Mouse (Mus musculus) midbrain, embryonic 11.5 days (tissue): Measurements from ENCODE around the gene Tekt3. TPM values are rescaled to one million over a fixed set of nuclear protein-coding genes. Genes with fewer than 3 reads are reported as not detected.

Experiments
- ATAC-seq: fragments of 200-750 bp; cut with Nextera tagmentation; 2 replicates; pipeline ENCODE4 v1.8.0; 2017; ENCODE audit warnings: moderate TSS enrichment, moderate library complexity; ENCODE audit not compliant: low FRiP score
- DNase-seq: peaks from one replicate; pipeline ENCODE4 v3.0.0; 2015; ENCODE audit warnings: low spot score; ENCODE audit errors: missing footprints
- H3K27ac ChIP-seq: fragments of 300-500 bp; sonication (generic); 2 replicates; pipeline ENCODE4 v1.5.1; 2014; ENCODE audit warnings: low read depth, low read length
- H3K27me3 ChIP-seq: fragments of 300-500 bp; sonication (generic); 2 replicates; pipeline ENCODE4 v1.6.1; 2014; ENCODE audit warnings: mild to moderate bottlenecking, low read length, moderate library complexity, mixed read lengths; ENCODE audit not compliant: control insufficient read depth, insufficient read depth
- H3K36me3 ChIP-seq: fragments of 300-500 bp; sonication (generic); 2 replicates; pipeline ENCODE4 v1.6.1; 2014; ENCODE audit warnings: mild to moderate bottlenecking, low read length, moderate library complexity, mixed read lengths; ENCODE audit not compliant: control insufficient read depth, insufficient read depth
- H3K4me1 ChIP-seq: fragments of 300-500 bp; sonication (generic); 2 replicates; pipeline ENCODE4 v1.6.1; 2014; ENCODE audit warnings: low read length; ENCODE audit not compliant: control insufficient read depth, insufficient read depth
- H3K4me2 ChIP-seq: fragments of 300-500 bp; sonication (generic); 2 replicates; pipeline ENCODE4 v1.6.1; 2014; ENCODE audit warnings: mild to moderate bottlenecking, moderate library complexity
- H3K4me3 ChIP-seq: fragments of 300-500 bp; sonication (generic); 2 replicates; pipeline ENCODE4 v1.5.1; 2014; ENCODE audit warnings: low read depth, low read length
- H3K9ac ChIP-seq: fragments of 300-500 bp; sonication (generic); 2 replicates; pipeline ENCODE4 v1.6.1; 2014; ENCODE audit warnings: low read length
- H3K9me3 ChIP-seq: fragments of 300-500 bp; sonication (generic); 2 replicates; pipeline ENCODE4 v1.6.1; 2016; ENCODE audit warnings: low read length; ENCODE audit not compliant: control insufficient read depth
- WGBS: fragments of 180-500 bp; shearing (Covaris S2); extraction: QIAGEN DNeasy Blood & Tissue Kit; methylation state at CpG from one replicate; pipeline ENCODE4 v1.1.7; 2014; 5-methylcytosine and 5-hydroxymethylcytosine counted together
- polyA plus RNA-seq: library from polyadenylated mRNA; unstranded; fragments of >200 nt; fragmentation: Nextera tagmentation; extraction: Ambion mirVana; gene quantifications from 2 replicates; pipeline ENCODE4 v1.2.1, GENCODE M21; 2014

The Tekt3 gene
- polyA plus RNA-seq, 1 experiment from 2014 or later: not detected

DNA sequence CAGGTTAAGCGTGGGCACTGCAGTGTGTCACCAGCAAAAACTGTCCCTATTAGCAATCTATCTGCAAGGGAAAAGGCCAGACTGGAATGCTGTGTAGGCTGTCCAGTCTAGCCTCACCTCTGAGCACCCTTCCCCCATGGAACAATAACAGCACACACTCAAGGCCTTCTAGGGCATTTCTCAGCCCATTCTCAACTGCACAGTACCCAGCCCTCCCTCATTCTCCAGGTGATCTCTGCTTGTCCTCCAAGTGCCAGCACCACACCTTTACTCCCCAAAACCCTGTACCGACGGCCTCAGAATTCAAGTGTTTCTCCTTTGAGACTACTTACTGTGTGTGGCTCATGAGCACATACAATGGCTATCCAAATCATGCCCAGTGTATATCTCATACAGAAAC is 33.3 kb upstream of the Tekt3 start:
- WGBS: 89% methylated on average over 3 of the region's 3 CpGs
- no peak overlapping the region for H3K4me2 ChIP-seq
- no peak for DNase-seq

DNA sequence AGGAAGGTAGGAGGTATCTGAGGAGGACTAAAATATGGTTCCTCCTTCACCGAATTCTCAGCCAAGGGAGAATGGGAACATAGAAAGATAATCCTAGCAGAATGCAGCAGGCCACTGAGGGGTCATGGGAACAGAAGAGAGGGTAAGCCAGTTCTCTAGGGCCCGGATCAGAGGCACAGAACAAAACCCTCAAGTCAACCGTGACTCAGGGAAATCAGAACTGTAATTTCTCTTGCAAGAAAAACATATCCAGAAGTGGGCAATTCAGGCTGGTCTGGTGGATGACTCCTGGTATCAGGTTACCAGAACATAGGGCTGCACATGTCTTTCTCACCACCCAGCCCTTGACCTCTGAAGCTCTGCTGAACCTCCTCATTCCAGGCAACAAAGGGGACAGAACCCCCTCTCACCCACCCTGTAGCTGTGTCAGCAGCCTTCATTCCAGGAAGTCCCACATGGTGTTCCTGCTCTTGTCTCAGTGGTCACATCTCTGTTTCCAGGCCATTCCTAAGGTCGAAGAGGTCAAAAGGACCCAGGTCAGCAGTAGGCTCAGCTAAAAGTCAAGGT is 32.2 kb upstream of the Tekt3 start:
- Histone ChIP-seq H3K27ac (no peak overlapping the region), H3K36me3 (no peaks in the 10 kb centered on the region), H3K9me3 (no peaks in the 10 kb centered on the region), H3K4me2 (no peak overlapping the region), H3K9ac (no peak overlapping the region), H3K27me3 (no peaks in the 10 kb centered on the region), H3K4me1 (peaks cover 2% of the 10 kb centered on the region; the same call in 1 of the 2 replicates), H3K4me3 (no peak overlapping the region)
- DNase-seq (no peak), ATAC-seq (no peak)
- 47% methylated on average over 4 of the region's 4 CpGs for WGBS

More for the DNA sequence above, 33.3 kb upstream of the Tekt3 start:
- H3K27ac ChIP-seq: no peak overlapping the region
- H3K9me3 ChIP-seq: no peaks in the 10 kb centered on the region
- no peak overlapping the region for H3K9ac ChIP-seq
- H3K36me3 ChIP-seq: no peaks in the 10 kb centered on the region
- H3K4me1 ChIP-seq: peaks cover 2% of the 10 kb centered on the region; the same call in 1 of the 2 replicates
- no peaks in the 10 kb centered on the region for H3K27me3 ChIP-seq
- H3K4me3 ChIP-seq: no peak overlapping the region
- ATAC-seq: no peak

GRCm38 (mm10) chr11:63029721-63030120 is 31.7 kb upstream of the Tekt3 start:
- H3K27me3 ChIP-seq: no peaks in the 10 kb centered on the region
- WGBS: 88% methylated on average over 6 of the region's 6 CpGs
- H3K9ac ChIP-seq: no peak overlapping the region
- H3K4me3 ChIP-seq: no peak overlapping the region
- H3K4me1 ChIP-seq: peaks cover 2% of the 10 kb centered on the region; the same call in 1 of the 2 replicates
- H3K4me2 ChIP-seq: no peak overlapping the region
- no peaks in the 10 kb centered on the region for H3K9me3 ChIP-seq
- ATAC-seq (no peak), DNase-seq (no peak)
- no peaks in the 10 kb centered on the region for H3K36me3 ChIP-seq
- no peak overlapping the region for H3K27ac ChIP-seq

DNA sequence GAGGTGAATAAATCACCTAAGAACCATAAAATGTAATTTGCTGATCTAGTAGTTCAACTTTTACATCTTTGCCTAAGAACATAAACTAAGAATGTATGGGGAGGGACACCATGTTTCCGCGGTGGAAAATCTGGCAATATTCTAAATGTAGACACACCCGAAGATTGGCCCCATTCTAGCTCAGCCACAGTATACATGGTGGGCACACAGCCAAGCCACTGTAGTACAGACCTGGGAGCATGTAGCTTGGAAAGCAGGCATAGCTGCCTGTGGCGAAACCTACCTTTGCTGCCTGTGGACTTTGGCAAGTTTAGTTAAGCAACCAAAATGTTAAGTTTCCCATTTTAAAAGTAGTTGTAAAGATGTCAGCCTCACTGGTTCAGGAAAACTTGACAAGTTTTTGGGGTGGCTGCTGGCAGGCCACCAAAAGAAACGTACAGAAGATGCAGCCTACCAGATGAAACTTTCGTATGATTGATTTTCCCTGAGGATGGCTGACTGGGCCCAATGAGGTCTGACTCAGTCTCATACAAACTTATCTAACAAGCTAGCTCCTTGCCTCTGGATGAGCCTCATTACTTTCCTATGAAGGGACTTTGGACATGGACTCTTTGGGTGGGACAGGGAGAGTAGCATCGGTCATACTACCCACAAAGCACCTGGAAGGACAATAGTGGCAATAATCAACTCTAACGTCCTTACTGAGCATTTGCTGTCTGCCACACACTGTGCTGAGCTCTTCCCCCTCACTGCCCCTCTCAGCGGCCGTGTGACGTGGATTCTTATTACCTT is 25.8 kb upstream of the Tekt3 start:
- WGBS: 86% methylated on average over 11 of the region's 11 CpGs
- H3K4me1 ChIP-seq: no peaks in the 10 kb centered on the region

DNA sequence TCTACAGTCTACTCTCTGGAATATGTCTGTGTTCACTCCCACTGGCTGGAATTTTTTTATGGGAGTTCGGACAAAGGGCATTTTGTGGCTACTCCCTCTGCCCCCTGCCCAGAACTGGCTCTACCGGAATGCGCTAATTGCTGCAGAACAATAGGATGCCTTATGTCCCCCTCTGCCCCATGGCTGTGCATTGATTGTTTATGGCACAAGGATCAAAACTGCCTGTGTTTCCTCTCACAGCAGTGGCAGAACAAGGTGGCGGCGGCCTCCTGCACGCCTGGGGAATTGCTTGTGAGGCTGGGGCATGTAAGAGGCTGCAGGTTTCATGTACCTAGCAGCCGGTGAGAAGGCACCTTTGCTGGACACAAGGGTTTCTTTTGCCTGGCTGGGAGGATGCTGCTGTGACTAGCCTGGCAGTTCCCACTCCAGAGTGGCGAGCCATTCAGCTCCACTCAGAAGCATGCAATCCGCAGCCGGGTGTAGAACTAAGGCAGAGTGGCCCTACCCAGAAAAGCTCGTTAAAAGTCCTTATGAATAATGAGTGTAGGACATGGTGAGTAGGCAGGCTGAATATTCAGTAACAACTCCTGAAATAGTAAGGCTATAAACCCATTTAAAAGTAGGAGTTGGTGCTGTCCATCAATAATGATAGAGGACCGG is 21.3 kb upstream of the Tekt3 start:
- Histone ChIP-seq H3K4me1 (no peaks in the 10 kb centered on the region), H3K36me3 (no peaks in the 10 kb centered on the region), H3K27me3 (no peaks in the 10 kb centered on the region), H3K27ac (no peak overlapping the region), H3K9ac (no peak overlapping the region), H3K9me3 (no peaks in the 10 kb centered on the region), H3K4me2 (no peak overlapping the region), H3K4me3 (no peak overlapping the region)
- ATAC-seq (no peak), DNase-seq (no peak)
- WGBS: 74% methylated on average over 12 of the region's 12 CpGs

More for the DNA sequence above, 25.8 kb upstream of the Tekt3 start:
- Histone ChIP-seq H3K27ac (no peak overlapping the region), H3K27me3 (no peaks in the 10 kb centered on the region), H3K4me3 (no peak overlapping the region), H3K36me3 (no peaks in the 10 kb centered on the region), H3K4me2 (no peak overlapping the region), H3K9me3 (no peaks in the 10 kb centered on the region), H3K9ac (no peak overlapping the region)
- DNase-seq (no peak), ATAC-seq (no peak)

DNA sequence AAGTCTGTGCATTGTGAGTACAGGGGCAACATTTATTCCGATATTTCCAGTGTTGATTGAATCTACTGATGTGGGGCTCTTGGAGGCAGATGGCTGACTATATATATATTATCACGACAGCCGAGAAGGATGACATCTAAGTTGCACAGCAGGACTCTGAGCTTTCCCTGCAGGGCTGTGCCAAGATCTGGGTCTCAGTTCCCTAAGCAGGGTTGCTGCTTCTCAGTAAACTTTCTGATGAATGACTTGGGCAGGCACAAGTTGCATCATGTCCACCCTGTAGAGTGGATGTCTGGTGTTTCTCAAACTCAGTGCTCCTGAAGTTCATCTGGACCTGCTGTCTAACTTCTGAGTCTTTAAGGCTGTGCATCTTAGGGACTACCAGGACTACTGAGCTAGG is 15.7 kb upstream of the Tekt3 start:
- Histone ChIP-seq H3K9ac (no peak overlapping the region), H3K27ac (no peak overlapping the region), H3K36me3 (no peaks in the 10 kb centered on the region), H3K27me3 (no peaks in the 10 kb centered on the region), H3K9me3 (no peaks in the 10 kb centered on the region), H3K4me2 (no peak overlapping the region), H3K4me1 (no peaks in the 10 kb centered on the region), H3K4me3 (no peak overlapping the region)
- DNase-seq (no peak), ATAC-seq (no peak)
- 88% methylated on average over 3 of the region's 3 CpGs for WGBS

DNA sequence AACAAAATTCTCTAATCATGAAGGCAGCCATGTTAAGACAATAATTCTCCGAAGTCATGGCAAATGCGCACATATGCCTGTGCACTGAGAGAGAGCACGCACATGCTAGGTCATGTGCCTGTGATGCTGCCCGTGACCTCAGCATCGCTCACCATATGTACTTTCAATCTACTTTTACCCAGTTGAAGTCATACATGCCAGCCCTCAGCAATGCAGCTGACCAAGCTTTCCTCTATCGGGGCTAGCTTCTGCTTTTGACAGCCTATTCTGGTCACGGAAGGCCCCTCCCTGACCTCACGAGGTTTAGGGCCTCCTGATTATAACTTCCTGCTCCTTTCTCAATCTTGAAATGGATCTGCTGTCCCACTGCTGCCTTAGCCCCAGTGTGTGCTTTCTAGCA is 15.1 kb upstream of the Tekt3 start:
- Histone ChIP-seq H3K9ac (no peak overlapping the region), H3K36me3 (no peaks in the 10 kb centered on the region), H3K9me3 (no peaks in the 10 kb centered on the region), H3K4me1 (no peaks in the 10 kb centered on the region), H3K27ac (no peak overlapping the region), H3K4me3 (no peak overlapping the region), H3K27me3 (no peaks in the 10 kb centered on the region), H3K4me2 (no peak overlapping the region)
- DNase-seq: no peak
- 88% methylated on average over 8 of the region's 8 CpGs for WGBS
- ATAC-seq: no peak

DNA sequence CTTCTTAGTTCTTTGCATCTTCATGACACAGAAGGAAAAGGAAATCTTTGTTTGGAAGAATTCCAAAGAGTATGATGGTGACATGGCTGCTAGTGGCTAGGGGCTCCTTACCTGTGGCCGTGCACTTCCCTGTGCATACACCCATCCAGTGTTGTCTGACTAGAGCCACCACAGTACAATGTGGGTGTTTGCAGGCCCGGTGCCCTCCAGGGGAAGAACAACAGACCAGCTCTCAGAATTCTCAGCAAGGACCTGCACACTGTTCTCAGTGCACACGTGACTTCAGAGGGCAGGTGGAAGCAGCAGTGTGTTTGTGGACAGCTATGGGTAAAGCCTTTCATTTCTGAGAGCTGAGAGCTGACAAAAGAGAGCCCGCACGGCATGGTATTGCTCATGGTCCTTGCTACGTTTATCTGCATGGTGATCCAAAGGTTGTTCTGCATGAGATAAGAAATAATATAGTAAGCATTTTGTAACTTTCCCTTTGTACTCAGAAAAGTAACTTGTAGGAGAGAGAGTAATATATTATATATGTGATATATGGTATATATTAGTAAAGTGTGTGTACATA is 11.0 kb upstream of the Tekt3 start:
- Histone ChIP-seq H3K4me3 (no peak overlapping the region), H3K9ac (no peak overlapping the region), H3K4me1 (no peaks in the 10 kb centered on the region), H3K9me3 (no peaks in the 10 kb centered on the region), H3K27ac (no peak overlapping the region), H3K36me3 (no peaks in the 10 kb centered on the region), H3K27me3 (no peaks in the 10 kb centered on the region), H3K4me2 (no peak overlapping the region)
- no peak for ATAC-seq
- WGBS: 87% methylated on average over 6 of the region's 6 CpGs
- no peak for DNase-seq

GRCm38 (mm10) chr11:63051041-63051440 is 10.4 kb upstream of the Tekt3 start:
- WGBS: 92% methylated on average over 7 of the region's 7 CpGs
- H3K4me3 ChIP-seq: no peak overlapping the region
- no peak for DNase-seq
- H3K9ac ChIP-seq: no peak overlapping the region
- no peaks in the 10 kb centered on the region for H3K4me1 ChIP-seq
- H3K27ac ChIP-seq: no peak overlapping the region
- H3K9me3 ChIP-seq: no peaks in the 10 kb centered on the region
- no peak overlapping the region for H3K4me2 ChIP-seq
- ATAC-seq: no peak
- H3K36me3 ChIP-seq: no peaks in the 10 kb centered on the region
- H3K27me3 ChIP-seq: no peaks in the 10 kb centered on the region
